ENCODE assay signal across 27 mouse cellular contexts in genomic region chr5:37389808-37390495, GRCm38 (mm10). TPM values are rescaled to one million over a fixed set of nuclear protein-coding genes. Genes with fewer than 3 reads are reported as not detected.
A peak's percentile ranks its signal among the peaks of the same experiment; 100 is the strongest.
DNase-seq lines count a peak whose midpoint lies in the region; ATAC-seq and TF ChIP-seq lines count a peak whose summit lies in the region.
"Had no signal": no experiment of that assay in that cellular context is flagged by ENCODE, and none has a peak within 500 bp of the region (broad histone marks: within the 10 kb centered on the region; RNA-seq: fewer than 3 reads in every experiment).

No protein-coding gene starts in this region.

- peak overlapping the region; percentile 35; the same call in 1 of the 2 replicates for H3K27ac ChIP-seq in embryonic facial prominence, embryonic 10.5 days (replicated peaks)
- no peak overlapping the region for H3K27ac ChIP-seq in intestine, postnatal 0 days (ENCODE audit: low read depth, low read length)
- H3K27ac ChIP-seq: embryonic facial prominence, embryonic 13.5 days; hindbrain, embryonic 13.5 days; left cerebral cortex, adult 2 months; midbrain, embryonic 15.5 days; neural tube, embryonic 15.5 days; stomach, embryonic 15.5 days had no signal

- no peak for TF ChIP-seq CTCF in intestine, postnatal 0 days (IDR thresholded peaks at IDR 0.05; ENCODE audit: low read depth)

- DNase-seq in kidney, adult 9 months, result peak; percentile 13
- DNase-seq in kidney, adult 8-10 months, result no peak
- peak; percentile 64 for DNase-seq in cerebellum, adult 11-12 months
- peak; percentile 71 for DNase-seq in cerebellum, adult 9-11 months
- peak; percentile 25 for DNase-seq in embryonic facial prominence, embryonic 10.5 days (ENCODE audit: low spot score)
- DNase-seq in adrenal gland, postnatal 4 days (ENCODE audit: low spot score in 2 of 2), result no peak
- DNase-seq: adrenal gland, postnatal 36 days; B cell, adult 2 months; gastrocnemius, postnatal 36 days; layer of hippocampus, adult 9-11 months; left cerebral cortex, postnatal 4 days; lung, adult 18-20 months; lung, postnatal 14 days; right cerebral cortex, postnatal 25 days; thymus, adult 18-20 months had no signal

- H3K9me3 ChIP-seq in embryonic facial prominence, embryonic 10.5 days, result no peaks in the 10 kb centered on the region
- no peaks in the 10 kb centered on the region for H3K9me3 ChIP-seq in intestine, postnatal 0 days (ENCODE audit: control insufficient read depth)
- H3K9me3 ChIP-seq: embryonic facial prominence, embryonic 13.5 days; hindbrain, embryonic 13.5 days; megakaryocyte, embryonic 14.5 days; midbrain, embryonic 15.5 days; neural tube, embryonic 15.5 days; stomach, embryonic 15.5 days had no signal

- H3K4me1 ChIP-seq in embryonic facial prominence, embryonic 10.5 days, result peaks cover 12% of the 10 kb centered on the region
- no peaks in the 10 kb centered on the region for H3K4me1 ChIP-seq in intestine, postnatal 0 days (replicated peaks; ENCODE audit: control insufficient read depth, insufficient read depth, low read length)
- H3K4me1 ChIP-seq: megakaryocyte, embryonic 14.5 days; neural tube, embryonic 15.5 days; stomach, embryonic 15.5 days had no signal

- no peak overlapping the region for H3K4me2 ChIP-seq in intestine, postnatal 0 days (replicated peaks; ENCODE audit: low read depth)
- H3K4me2 ChIP-seq: embryonic facial prominence, embryonic 13.5 days; hindbrain, embryonic 13.5 days; liver, embryonic 11.5 days; midbrain, embryonic 15.5 days; neural tube, embryonic 15.5 days; stomach, embryonic 15.5 days had no signal

- H3K9ac ChIP-seq in intestine, postnatal 0 days (ENCODE audit: low read depth, low read length), result no peak overlapping the region
- H3K9ac ChIP-seq: embryonic facial prominence, embryonic 13.5 days; hindbrain, embryonic 13.5 days; midbrain, embryonic 15.5 days; neural tube, embryonic 15.5 days; stomach, embryonic 15.5 days had no signal

- H3K4me3 ChIP-seq in embryonic facial prominence, embryonic 10.5 days, result no peak overlapping the region
- no peak overlapping the region for H3K4me3 ChIP-seq in intestine, postnatal 0 days (ENCODE audit: low read depth, low read length)
- H3K4me3 ChIP-seq: embryonic facial prominence, embryonic 13.5 days; hindbrain, embryonic 13.5 days; left cerebral cortex, adult 2 months; megakaryocyte, embryonic 14.5 days; midbrain, embryonic 15.5 days; myocyte; neural tube, embryonic 15.5 days; stomach, embryonic 15.5 days had no signal

- no peaks in the 10 kb centered on the region for H3K27me3 ChIP-seq in embryonic facial prominence, embryonic 10.5 days (replicated peaks; ENCODE audit: low read depth, poor library complexity, severe bottlenecking)
- no peaks in the 10 kb centered on the region for H3K27me3 ChIP-seq in intestine, postnatal 0 days (replicated peaks; ENCODE audit: control insufficient read depth, insufficient read depth, low read length)
- H3K27me3 ChIP-seq: embryonic facial prominence, embryonic 13.5 days; hindbrain, embryonic 13.5 days; megakaryocyte, embryonic 14.5 days; midbrain, embryonic 15.5 days; neural tube, embryonic 15.5 days; stomach, embryonic 15.5 days had no signal

- WGBS in embryonic facial prominence, embryonic 10.5 days, result 57% methylated on average over 13 of the region's 13 CpGs
- 60% methylated on average over 13 of the region's 13 CpGs for WGBS in intestine, postnatal 0 days

- H3K36me3 ChIP-seq in embryonic facial prominence, embryonic 10.5 days (replicated peaks), result peaks cover 90% of the 10 kb centered on the region
- H3K36me3 ChIP-seq in intestine, postnatal 0 days (ENCODE audit: control insufficient read depth, insufficient read depth), result peaks cover 7% of the 10 kb centered on the region
- H3K36me3 ChIP-seq: midbrain, embryonic 15.5 days; neural tube, embryonic 15.5 days had no signal

- ATAC-seq in intestine, postnatal 0 days, result no peak
- ATAC-seq: forebrain, embryonic 16.5 days; inflammation-experienced regulatory T-cells, adult 6 months; midbrain, embryonic 15.5 days had no signal

RNA-seq across cellular contexts. Expression of gene Evc2, which starts 51.7 kb away (rescaled TPM):
- polyA plus RNA-seq in embryonic facial prominence, embryonic 10.5 days (2016; fragmentation: Nextera tagmentation; extraction: Ambion mirVana), result 21.7 and 21.9 TPM in 2 replicates
- total RNA-seq in adrenal gland, postnatal 4 days (2021), result 10 to 100 TPM; 25.0 to 30.4 TPM
- 1.8 and 2.1 TPM in 2 replicates for polyA plus RNA-seq in intestine, postnatal 0 days (2015; fragmentation: Nextera tagmentation; extraction: Ambion mirVana)
- polyA plus RNA-seq: inflammation-experienced regulatory T-cells, adult 6 months had no signal

RNA-seq across cellular contexts. Expression of gene Evc, which starts 53.3 kb away (rescaled TPM):
- polyA plus RNA-seq in embryonic facial prominence, embryonic 10.5 days (2016; fragmentation: Nextera tagmentation; extraction: Ambion mirVana), result 25.0 and 28.7 TPM in 2 replicates
- total RNA-seq in adrenal gland, postnatal 4 days (2021), result 10 to 100 TPM; 21.0 to 23.9 TPM
- polyA plus RNA-seq in intestine, postnatal 0 days (2015; fragmentation: Nextera tagmentation; extraction: Ambion mirVana), result 1.7 and 2.2 TPM in 2 replicates
- polyA plus RNA-seq: inflammation-experienced regulatory T-cells, adult 6 months had no signal

Comparison
In these comparisons a context has a peak if more than half of its experiments do, and no peak if none do; other contexts are left out.
1. DNase-seq: peak in kidney, adult 9 months (single experiment), cerebellum, adult 11-12 months (single experiment), cerebellum, adult 9-11 months (single experiment) and embryonic facial prominence, embryonic 10.5 days (single experiment); none in kidney, adult 8-10 months (0 of 2) and adrenal gland, postnatal 4 days (0 of 2).